Mouse (Mus musculus) midbrain, postnatal 0 days (tissue): ENCODE data around the gene Vac14. TPM values are rescaled to one million over a fixed set of nuclear protein-coding genes. Genes with fewer than 3 reads are reported as not detected.

ENCODE experiments used
- ATAC-seq: fragments of 200-750 bp; cut with Nextera tagmentation; 2 replicates; pipeline ENCODE4 v1.8.0; 2017; ENCODE audit warnings: moderate number of reproducible peaks, mild to moderate bottlenecking, moderate TSS enrichment, moderate library complexity; ENCODE audit not compliant: low FRiP score
- DNase-seq: peaks from one replicate; pipeline ENCODE4 v3.0.0-alpha.2; 2015; ENCODE audit warnings: low spot score
- H3K27ac ChIP-seq: fragments of 300-500 bp; sonication (generic); 2 replicates; pipeline ENCODE4 v1.5.1; 2014; ENCODE audit warnings: low read depth, mild to moderate bottlenecking, low read length, mixed read lengths
- H3K27me3 ChIP-seq: fragments of 300-500 bp; sonication (generic); 2 replicates; pipeline ENCODE4 v1.6.1; 2014; ENCODE audit warnings: low read length, control low read depth, mixed read lengths; ENCODE audit not compliant: insufficient read depth
- H3K36me3 ChIP-seq: fragments of 300-500 bp; sonication (generic); 2 replicates; pipeline ENCODE4 v1.6.1; 2014; ENCODE audit warnings: low read length, control low read depth, mixed read lengths; ENCODE audit not compliant: insufficient read depth
- H3K4me1 ChIP-seq: fragments of 300-500 bp; sonication (generic); 2 replicates; pipeline ENCODE4 v1.6.1; 2014; ENCODE audit warnings: mild to moderate bottlenecking, control low read depth, antibody characterized with exemption, low read length, mixed read lengths; ENCODE audit not compliant: insufficient read depth
- H3K4me2 ChIP-seq: fragments of 300-500 bp; sonication (generic); 2 replicates; pipeline ENCODE4 v1.6.1; 2014; ENCODE audit warnings: low read depth, mild to moderate bottlenecking, low read length, mixed read lengths; ENCODE audit not compliant: poor library complexity, severe bottlenecking
- H3K4me3 ChIP-seq: fragments of 300-500 bp; sonication (generic); 2 replicates; pipeline ENCODE4 v1.5.1; 2014; ENCODE audit warnings: low read depth, mild to moderate bottlenecking, low read length, moderate library complexity
- H3K9ac ChIP-seq: fragments of 300-500 bp; sonication (generic); replicated peaks from 2 replicates; pipeline ENCODE4 v1.6.1; 2014; ENCODE audit warnings: mild to moderate bottlenecking, low read length, moderate library complexity, mixed read lengths; ENCODE audit not compliant: poor library complexity, severe bottlenecking
- H3K9me3 ChIP-seq: fragments of 300-500 bp; sonication (generic); 2 replicates; pipeline ENCODE4 v1.6.1; 2016; ENCODE audit warnings: low read length, control low read depth
- CTCF ChIP-seq: IDR thresholded peaks from 2 replicates; pipeline ENCODE4 v1.5.1; 2016; ENCODE audit warnings: antibody characterized with exemption, mild to moderate bottlenecking
- WGBS: fragments of 180-500 bp; shearing (Covaris S2); extraction: QIAGEN DNeasy Blood & Tissue Kit; methylation state at CpG from one replicate; pipeline ENCODE4 v1.1.7; 2014; 5-methylcytosine and 5-hydroxymethylcytosine counted together
- polyA plus RNA-seq: library from polyadenylated mRNA; unstranded; fragments of >200 nt; fragmentation: Nextera tagmentation; extraction: Ambion mirVana; gene quantifications from 2 replicates; pipeline ENCODE4 v1.2.1, GENCODE M21; 2015
- total RNA-seq: library from RNA; depleted of rRNA; stranded (reverse); fragments of >200 nt; gene quantifications from 2 replicates; pipeline ENCODE4 v1.2.3, GENCODE M21; 2014

The Vac14 gene
- total and polyA plus RNA-seq, 2 experiments from 2014 or later, result 27.2 to 44.9 TPM

GRCm38 (mm10) chr8:110702636-110703459, 84.5 kb downstream of the Vac14 start:
- Histone ChIP-seq H3K9me3 (no peaks in the 10 kb centered on the region), H3K36me3 (no peaks in the 10 kb centered on the region), H3K27me3 (no peaks in the 10 kb centered on the region), H3K9ac (no peak overlapping the region), H3K27ac (peak overlapping the region; percentile 13), H3K4me2 (no peak overlapping the region), H3K4me1 (no peaks in the 10 kb centered on the region), H3K4me3 (no peak overlapping the region)
- DNase-seq (no peak), ATAC-seq (no peak)
- no peak for TF ChIP-seq CTCF
- WGBS, result 41% methylated on average over 9 of the region's 9 CpGs

- no peak for ATAC-seq
These were observed 85.2 kb downstream of the Vac14 start for GRCm38 (mm10) chr8:110703460-110704061.

GRCm38 (mm10) chr8:110704103-110704502, 85.7 kb downstream of the Vac14 start:
- Histone ChIP-seq H3K27ac (no peak overlapping the region), H3K4me1 (no peaks in the 10 kb centered on the region)
- no peak for ATAC-seq

More at GRCm38 (mm10) chr8:110703460-110704061, 85.2 kb downstream of the Vac14 start:
- 89% methylated on average over 9 of the region's 9 CpGs for WGBS
- no peak for TF ChIP-seq CTCF
- H3K4me2 ChIP-seq, result no peak overlapping the region
- 0 out of 2 replicates have a peak, but pooled peaks cover 3% of the 10 kb centered on the region for H3K36me3 ChIP-seq
- H3K4me1 ChIP-seq, result no peaks in the 10 kb centered on the region
- H3K4me3 ChIP-seq, result no peak overlapping the region
- no peak overlapping the region for H3K9ac ChIP-seq
- peak overlapping the region; percentile 13; the same call in 1 of the 2 replicates for H3K27ac ChIP-seq
- no peak for DNase-seq
- H3K27me3 ChIP-seq, result no peaks in the 10 kb centered on the region
- no peaks in the 10 kb centered on the region for H3K9me3 ChIP-seq

GRCm38 (mm10) chr8:110705391-110706287, 87.3 kb downstream of the Vac14 start:
- ATAC-seq (no peak), DNase-seq (peak; percentile 63)
- no peak overlapping the region for H3K4me3 ChIP-seq
- no peak for TF ChIP-seq CTCF
- H3K9me3 ChIP-seq, result no peaks in the 10 kb centered on the region
- no peaks in the 10 kb centered on the region for H3K4me1 ChIP-seq
- 79% methylated on average over 14 of the region's 14 CpGs for WGBS
- no peak overlapping the region for H3K4me2 ChIP-seq
- H3K36me3 ChIP-seq, result 0 out of 2 replicates have a peak, but pooled peaks cover 3% of the 10 kb centered on the region
- no peaks in the 10 kb centered on the region for H3K27me3 ChIP-seq
- H3K27ac ChIP-seq, result no peak overlapping the region
- no peak overlapping the region for H3K9ac ChIP-seq

More at GRCm38 (mm10) chr8:110704103-110704502, 85.7 kb downstream of the Vac14 start:
- Histone ChIP-seq H3K4me3 (no peak overlapping the region), H3K4me2 (no peak overlapping the region), H3K9ac (no peak overlapping the region), H3K9me3 (no peaks in the 10 kb centered on the region), H3K36me3 (0 out of 2 replicates have a peak, but pooled peaks cover 3% of the 10 kb centered on the region), H3K27me3 (no peaks in the 10 kb centered on the region)
- no peak for TF ChIP-seq CTCF
- no peak for DNase-seq
- WGBS, result 86% methylated on average over 3 of the region's 3 CpGs

GRCm38 (mm10) chr8:110706288-110706870, 88.0 kb downstream of the Vac14 start:
- TF ChIP-seq CTCF, result no peak
- no peak overlapping the region for H3K9ac ChIP-seq
- no peak overlapping the region for H3K4me2 ChIP-seq
- 0 out of 2 replicates have a peak, but pooled peaks cover 3% of the 10 kb centered on the region for H3K36me3 ChIP-seq
- H3K27me3 ChIP-seq, result no peaks in the 10 kb centered on the region
- no peaks in the 10 kb centered on the region for H3K9me3 ChIP-seq
- no peak overlapping the region for H3K4me3 ChIP-seq
- DNase-seq, result no peak
- ATAC-seq, result no peak
- no peaks in the 10 kb centered on the region for H3K4me1 ChIP-seq
- 87% methylated on average over 3 of the region's 3 CpGs for WGBS
- H3K27ac ChIP-seq, result no peak overlapping the region
